Mouse (Mus musculus) bone marrow macrophage, adult 2 months (primary cell): ENCODE measurements at regions not wholly inside any gene's neighbourhood (a gene's known extent, or its start where the extent isn't known, plus 50 kb on each side); places are given as distances from the start of the nearest gene placed in this dataset.

Experiments
- CTCF ChIP-seq: IDR thresholded peaks from 2 replicates; pipeline ENCODE4 v1.5.1; 2012; ENCODE audit warnings: low read depth, mild to moderate bottlenecking, low read length, moderate library complexity
- POLR2A ChIP-seq: IDR thresholded peaks from 2 replicates; pipeline ENCODE4 v1.6.1; 2012; ENCODE audit warnings: mild to moderate bottlenecking, low read depth, low read length, borderline replicate concordance

DNA sequence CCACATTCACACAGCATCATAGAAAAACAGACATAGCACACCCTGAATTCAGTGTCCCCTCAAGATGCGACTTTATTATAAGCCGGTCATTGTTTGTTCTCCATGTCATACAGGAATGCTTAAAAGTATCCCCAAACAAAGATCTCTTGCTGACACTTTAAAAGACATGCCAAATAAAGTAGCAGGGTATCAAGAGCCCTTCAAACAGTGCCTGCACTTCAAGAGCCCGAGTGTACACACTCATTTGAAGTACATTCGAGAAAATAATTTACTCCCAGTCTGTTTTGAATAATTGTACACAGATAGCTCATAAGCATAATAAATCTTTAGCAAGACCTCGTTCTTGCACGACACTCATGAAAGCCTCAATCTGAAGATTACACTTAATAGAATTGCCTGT is 249.1 kb downstream of the Abcc12 start:
- no peak for TF ChIP-seq POLR2A
- no peak for TF ChIP-seq CTCF
